Mouse (Mus musculus) stomach, postnatal 0 days (tissue): ENCODE measurements around the gene Sgca.

ENCODE experiments used
- CTCF ChIP-seq: IDR thresholded peaks from 2 replicates; pipeline ENCODE4 v1.5.1; 2016; ENCODE audit warnings: antibody characterized with exemption, low read depth, mild to moderate bottlenecking, moderate library complexity
- EP300 ChIP-seq: optimal IDR thresholded peaks from 2 replicates; pipeline ENCODE3; 2016; ENCODE audit warnings: antibody characterized with exemption

DNA sequence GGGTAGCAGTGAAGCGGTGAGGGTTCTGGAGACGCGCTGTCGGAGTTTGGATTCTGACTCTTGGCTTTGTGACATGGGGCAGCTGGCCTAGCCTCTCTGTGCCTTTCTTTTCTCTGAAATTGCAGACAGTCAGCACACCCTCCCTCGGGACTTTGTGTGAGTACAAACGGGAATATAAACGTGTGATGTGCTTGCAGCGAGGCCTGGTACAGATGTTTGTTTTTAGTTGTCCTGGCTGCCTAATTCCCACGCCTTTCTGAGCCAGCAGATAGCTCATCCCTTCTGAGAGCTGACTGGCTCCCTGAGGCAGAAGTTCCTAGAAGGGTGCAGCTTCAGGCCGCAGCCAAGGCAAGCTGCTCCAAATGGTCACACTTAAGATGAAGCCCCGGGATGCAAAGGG lies 49.7 kb downstream of the Sgca start:
- no peak for TF ChIP-seq CTCF
- no peak for TF ChIP-seq EP300
